Mouse (Mus musculus) neural tube, embryonic 15.5 days (tissue): Measurements from ENCODE around the gene Ckmt1. TPM values are rescaled to one million over a fixed set of nuclear protein-coding genes. Genes with fewer than 3 reads are reported as not detected.
A peak's percentile ranks its signal among the peaks of the same experiment; 100 is the strongest.
"Not testable (repeated sequence)": the region's sequence is repeated elsewhere in the genome, so short reads cannot be mapped to it uniquely, and the experiment has no call there.

Source experiments
- ATAC-seq: fragments of 200-750 bp; cut with Nextera tagmentation; 2 replicates; pipeline ENCODE4 v1.8.0; 2017; ENCODE audit warnings: mild to moderate bottlenecking, moderate TSS enrichment, moderate library complexity; ENCODE audit not compliant: low FRiP score
- H3K27ac ChIP-seq: fragments of 300-500 bp; sonication (generic); replicated peaks from 2 replicates; pipeline ENCODE4 v1.5.1; 2015; ENCODE audit warnings: mild to moderate bottlenecking, inconsistent platforms
- H3K27me3 ChIP-seq: fragments of 300-500 bp; sonication (generic); replicated peaks from 2 replicates; pipeline ENCODE4 v1.6.1; 2015; ENCODE audit warnings: inconsistent platforms
- H3K36me3 ChIP-seq: fragments of 300-500 bp; sonication (generic); 2 replicates; pipeline ENCODE4 v1.6.1; 2015; ENCODE audit warnings: inconsistent platforms
- H3K4me1 ChIP-seq: fragments of 300-500 bp; sonication (generic); 2 replicates; pipeline ENCODE4 v1.6.1; 2015; ENCODE audit warnings: inconsistent platforms
- H3K4me2 ChIP-seq: fragments of 300-500 bp; sonication (generic); 2 replicates; pipeline ENCODE4 v1.6.1; 2015; ENCODE audit warnings: inconsistent platforms, mild to moderate bottlenecking, moderate library complexity
- H3K4me3 ChIP-seq: fragments of 300-500 bp; sonication (generic); replicated peaks from 2 replicates; pipeline ENCODE4 v1.5.1; 2015; ENCODE audit warnings: mild to moderate bottlenecking, inconsistent platforms
- H3K9ac ChIP-seq: fragments of 300-500 bp; sonication (generic); replicated peaks from 2 replicates; pipeline ENCODE4 v1.6.1; 2015; ENCODE audit warnings: mild to moderate bottlenecking, inconsistent platforms
- H3K9me3 ChIP-seq: fragments of 300-500 bp; sonication (generic); replicated peaks from 2 replicates; pipeline ENCODE4 v1.6.1; 2016; ENCODE audit warnings: inconsistent platforms
- WGBS: fragments of 180-500 bp; shearing (Covaris S2); methylation state at CpG from one replicate; pipeline ENCODE4 v1.1.7; 2015; ENCODE audit warnings: mixed read lengths; 5-methylcytosine and 5-hydroxymethylcytosine counted together
- polyA plus RNA-seq: library from polyadenylated mRNA; unstranded; fragments of >200 nt; fragmentation: Nextera tagmentation; extraction: Ambion mirVana; gene quantifications from 2 replicates; pipeline ENCODE4 v1.2.1, GENCODE M21; 2015

The Ckmt1 gene
- polyA plus RNA-seq, 1 experiment from 2014 or later = 149 TPM

DNA sequence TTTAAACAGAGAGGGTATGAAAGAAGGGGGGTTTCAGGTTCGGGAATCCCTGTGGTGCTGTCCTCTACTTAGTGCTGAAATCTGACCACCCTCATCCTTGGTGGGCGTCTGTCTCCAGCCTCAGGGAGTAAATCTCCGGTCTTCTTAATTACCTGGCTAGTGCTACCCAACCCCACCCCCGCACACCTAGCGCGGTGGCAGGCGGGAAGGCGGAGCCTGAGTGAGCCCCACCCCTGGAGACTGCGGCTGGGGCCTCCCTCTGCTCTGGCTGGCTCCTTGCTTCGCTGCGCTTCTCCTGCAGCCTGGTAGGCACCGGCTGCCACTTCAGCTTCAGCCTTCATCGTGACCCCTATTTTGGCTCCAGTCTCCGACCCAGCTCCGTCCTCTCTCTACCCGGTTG, 867 bp downstream of the Ckmt1 start:
- peaks cover 36% of the 10 kb centered on the region for H3K4me1 ChIP-seq
- peak overlapping the region; percentile 54 for H3K9ac ChIP-seq
- peak overlapping the region; percentile 84 for H3K27ac ChIP-seq
- 0% methylated on average over 16 of the region's 16 CpGs for WGBS
- no peaks in the 10 kb centered on the region for H3K9me3 ChIP-seq
- H3K27me3 ChIP-seq = peaks cover 18% of the 10 kb centered on the region; the same call in 1 of the 2 replicates
- peak; percentile 86 for ATAC-seq
- peak overlapping the region; percentile 56 for H3K4me2 ChIP-seq
- peak overlapping the region; percentile 49 for H3K4me3 ChIP-seq
- H3K36me3 ChIP-seq = peaks cover 2% of the 10 kb centered on the region; the same call in 1 of the 2 replicates

DNA sequence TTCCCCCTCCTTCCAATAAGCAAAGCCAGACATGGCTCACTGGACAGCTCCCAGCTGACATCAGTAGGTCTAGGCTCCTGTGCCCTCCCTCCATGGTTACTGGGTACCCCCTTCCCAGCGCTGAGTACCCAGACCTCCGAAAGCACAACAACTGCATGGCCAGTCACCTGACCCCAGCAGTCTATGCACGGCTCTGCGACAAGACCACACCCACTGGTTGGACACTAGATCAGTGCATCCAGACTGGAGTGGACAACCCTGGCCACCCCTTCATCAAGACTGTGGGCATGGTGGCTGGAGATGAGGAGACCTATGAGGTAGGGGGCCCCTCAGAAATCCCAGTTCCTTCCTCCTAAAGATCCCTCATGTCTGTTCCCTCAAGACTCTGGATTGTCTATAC, 1.9 kb downstream of the Ckmt1 start:
- Histone ChIP-seq H3K9ac (0 out of 2 replicates have a peak overlapping the region, but pooled peaks have one; percentile 54), H3K4me1 (peaks cover 31% of the 10 kb centered on the region), H3K4me2 (peak overlapping the region; percentile 56), H3K4me3 (peak overlapping the region; percentile 49), H3K27ac (no peak overlapping the region), H3K9me3 (no peaks in the 10 kb centered on the region), H3K36me3 (peaks cover 7% of the 10 kb centered on the region), H3K27me3 (peaks cover 18% of the 10 kb centered on the region; the same call in 1 of the 2 replicates)
- ATAC-seq = no peak
- 50% methylated on average over 4 of the region's 4 CpGs for WGBS

DNA sequence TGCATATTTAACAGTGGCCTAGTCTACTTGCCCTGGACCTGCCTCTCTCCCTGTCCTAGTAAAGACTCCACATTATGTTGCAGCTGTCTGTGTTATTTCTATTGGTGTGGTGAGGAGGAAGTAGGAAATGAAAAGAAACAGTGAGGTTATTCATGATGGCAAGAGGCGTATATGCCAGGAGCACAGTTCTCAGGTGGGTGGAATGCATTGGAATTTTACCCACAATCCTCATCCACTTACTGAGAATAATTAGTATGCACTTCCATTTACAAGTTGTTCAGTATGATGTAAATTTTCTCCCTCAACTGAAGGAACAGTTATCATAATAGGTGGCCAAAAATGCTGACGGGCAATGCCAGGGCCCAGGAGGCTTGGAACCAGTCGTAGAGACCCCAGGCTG, 6.1 kb downstream of the Ckmt1 start:
- Histone ChIP-seq H3K27me3 (peaks cover 7% of the 10 kb centered on the region; the same call in 1 of the 2 replicates), H3K4me3 (no peak overlapping the region), H3K4me2 (no peak overlapping the region), H3K27ac (no peak overlapping the region), H3K36me3 (peaks cover 7% of the 10 kb centered on the region), H3K9ac (no peak overlapping the region), H3K9me3 (no peaks in the 10 kb centered on the region), H3K4me1 (peaks cover 10% of the 10 kb centered on the region; the same call in 1 of the 2 replicates)
- 93% methylated on average over 3 of the region's 3 CpGs for WGBS
- no peak for ATAC-seq

DNA sequence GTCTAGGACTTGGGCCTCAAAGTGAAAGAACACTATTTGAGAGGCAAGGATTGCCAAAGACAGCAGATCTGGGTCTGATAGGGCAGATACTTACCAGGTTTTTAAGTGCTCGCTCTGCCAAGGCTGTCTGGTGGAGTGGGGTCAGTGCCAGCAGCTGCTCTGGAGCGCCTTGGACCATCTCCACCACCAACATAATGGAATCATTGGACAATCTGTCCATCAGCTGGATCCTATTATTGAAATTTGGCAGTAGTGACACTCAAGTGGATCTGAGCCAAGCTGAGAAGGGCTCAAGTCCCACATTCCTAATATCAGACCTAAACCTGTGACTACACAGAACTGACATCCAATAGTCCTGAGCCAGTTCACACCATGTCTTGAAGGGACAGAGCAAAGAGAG, 11.3 kb downstream of the Ckmt1 start:
- Histone ChIP-seq H3K27me3 (no peaks in the 10 kb centered on the region), H3K4me1 (no peaks in the 10 kb centered on the region), H3K27ac (no peak overlapping the region), H3K9me3 (no peaks in the 10 kb centered on the region), H3K4me2 (no peak overlapping the region), H3K9ac (no peak overlapping the region), H3K36me3 (peaks cover under 1% of the 10 kb centered on the region), H3K4me3 (no peak overlapping the region)
- 76% methylated on average over 2 of the region's 2 CpGs for WGBS
- ATAC-seq = no peak

DNA sequence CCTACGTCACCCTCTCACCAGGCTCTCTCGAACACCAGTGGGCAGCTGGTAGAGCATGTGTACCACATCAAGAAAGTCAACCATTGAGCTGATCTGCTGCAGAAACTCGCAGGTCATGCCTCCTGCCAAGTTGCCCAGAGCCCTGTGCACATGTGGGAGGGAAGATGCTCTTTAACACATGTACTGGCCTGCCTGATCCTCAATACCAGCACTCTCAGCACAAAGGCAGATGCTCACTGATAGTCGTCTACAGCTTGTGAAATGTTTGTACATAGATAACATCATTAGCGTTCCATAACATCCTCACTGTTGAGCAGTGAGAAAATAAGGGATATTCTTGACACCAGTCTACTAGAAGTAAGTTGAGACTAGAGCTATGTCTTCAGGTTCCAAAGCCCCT, 13.4 kb downstream of the Ckmt1 start:
- Histone ChIP-seq H3K4me3 (no peak overlapping the region), H3K27me3 (no peaks in the 10 kb centered on the region), H3K27ac (no peak overlapping the region), H3K9me3 (no peaks in the 10 kb centered on the region), H3K9ac (no peak overlapping the region), H3K36me3 (no peaks in the 10 kb centered on the region), H3K4me1 (no peaks in the 10 kb centered on the region), H3K4me2 (no peak overlapping the region)
- ATAC-seq = no peak
- WGBS = 87% methylated on average over 5 of the region's 5 CpGs

DNA sequence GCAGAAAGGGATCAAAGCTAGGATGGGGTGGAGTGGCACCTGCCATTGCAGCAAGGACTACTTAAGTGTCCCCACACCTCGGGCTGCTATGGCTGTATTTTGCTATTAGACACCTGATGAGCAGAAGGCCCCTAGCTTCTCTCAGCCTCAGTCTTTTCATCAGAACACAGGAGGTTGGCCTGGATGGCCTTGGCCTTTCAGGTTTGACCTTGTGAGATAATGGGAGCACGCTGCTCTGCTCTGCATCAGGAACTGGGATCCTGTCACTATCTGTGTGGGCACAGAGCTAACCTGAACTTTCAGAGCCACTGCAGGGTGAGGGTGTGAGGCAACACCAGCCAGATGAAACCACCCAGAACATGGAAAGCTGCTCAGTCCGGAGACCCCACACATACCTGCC, 14.8 kb downstream of the Ckmt1 start:
- no peaks in the 10 kb centered on the region for H3K4me1 ChIP-seq
- no peaks in the 10 kb centered on the region for H3K27me3 ChIP-seq
- no peak overlapping the region for H3K9ac ChIP-seq
- H3K27ac ChIP-seq = no peak overlapping the region
- no peak overlapping the region for H3K4me3 ChIP-seq
- no peak for ATAC-seq
- no peaks in the 10 kb centered on the region for H3K36me3 ChIP-seq
- no peaks in the 10 kb centered on the region for H3K9me3 ChIP-seq
- H3K4me2 ChIP-seq = no peak overlapping the region
- 82% methylated on average over 3 of the region's 3 CpGs for WGBS

DNA sequence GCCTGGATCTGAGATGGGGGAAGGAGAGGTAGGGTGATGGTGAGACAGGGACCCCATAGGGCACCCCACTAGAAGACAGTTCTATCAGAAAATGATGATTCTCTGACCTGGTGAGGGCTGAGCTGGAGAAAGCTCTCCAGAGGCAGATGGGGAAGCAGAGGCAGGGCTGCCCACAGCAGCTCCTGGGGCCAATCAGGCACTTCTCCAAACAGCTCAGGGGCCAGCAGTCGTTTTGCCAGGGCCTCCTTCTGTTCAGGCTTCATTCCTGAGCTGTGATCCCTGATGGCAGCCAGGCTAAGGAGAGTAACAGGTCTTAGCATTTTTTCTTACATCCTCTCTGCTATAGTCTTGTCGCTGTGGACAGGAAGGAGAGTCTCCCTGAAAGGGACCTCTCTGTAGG, 17.3 kb downstream of the Ckmt1 start:
- no peak overlapping the region for H3K4me2 ChIP-seq
- H3K27ac ChIP-seq = no peak overlapping the region
- 58% methylated on average over 2 of the region's 2 CpGs for WGBS

DNA sequence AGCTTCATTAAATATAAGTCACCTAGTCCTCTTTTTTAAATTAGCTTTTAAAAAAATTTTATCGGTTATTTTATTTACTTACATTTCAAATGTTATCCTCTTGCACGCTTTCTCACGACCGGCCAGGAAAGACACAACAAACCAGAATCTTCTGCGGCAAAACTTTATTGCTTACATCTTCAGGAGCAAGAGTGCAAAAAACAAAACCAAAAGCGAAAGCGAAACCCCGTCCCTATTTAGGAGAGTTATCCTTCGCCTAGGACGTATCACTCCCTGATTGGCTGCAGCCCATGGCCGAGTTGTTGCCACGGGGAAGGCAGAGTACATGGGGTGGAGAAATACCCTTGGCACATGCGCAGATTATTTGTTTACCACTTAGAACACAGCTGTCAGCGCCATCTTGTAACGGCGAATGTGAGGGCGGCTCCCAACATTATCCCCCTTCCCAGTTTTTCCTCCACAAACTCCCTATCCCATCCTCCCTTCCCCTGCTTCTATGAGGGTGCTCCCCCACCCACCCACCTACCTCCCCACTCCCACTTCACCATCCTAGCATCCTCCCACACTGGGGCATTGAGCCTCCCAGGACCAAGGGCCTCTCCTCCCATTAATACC, 29.6 kb downstream of the Ckmt1 start, which contains the start of gene Strc:
Gene Strc (minus strand): TSS at position 208 of the 615 bp plus-strand sequence.
- not testable (repeated sequence) for H3K9me3 ChIP-seq, H3K4me3 ChIP-seq, H3K9ac ChIP-seq, H3K4me2 ChIP-seq, H3K27me3 ChIP-seq, ATAC-seq, H3K36me3 ChIP-seq, H3K4me1 ChIP-seq, H3K27ac ChIP-seq
- 96% methylated on average over 17 of the region's 17 CpGs for WGBS

More for the DNA sequence above, 17.3 kb downstream of the Ckmt1 start:
- Histone ChIP-seq H3K27me3 (no peaks in the 10 kb centered on the region), H3K9me3 (no peaks in the 10 kb centered on the region), H3K4me3 (no peak overlapping the region), H3K36me3 (no peaks in the 10 kb centered on the region), H3K9ac (no peak overlapping the region), H3K4me1 (no peaks in the 10 kb centered on the region)
- ATAC-seq = no peak

DNA sequence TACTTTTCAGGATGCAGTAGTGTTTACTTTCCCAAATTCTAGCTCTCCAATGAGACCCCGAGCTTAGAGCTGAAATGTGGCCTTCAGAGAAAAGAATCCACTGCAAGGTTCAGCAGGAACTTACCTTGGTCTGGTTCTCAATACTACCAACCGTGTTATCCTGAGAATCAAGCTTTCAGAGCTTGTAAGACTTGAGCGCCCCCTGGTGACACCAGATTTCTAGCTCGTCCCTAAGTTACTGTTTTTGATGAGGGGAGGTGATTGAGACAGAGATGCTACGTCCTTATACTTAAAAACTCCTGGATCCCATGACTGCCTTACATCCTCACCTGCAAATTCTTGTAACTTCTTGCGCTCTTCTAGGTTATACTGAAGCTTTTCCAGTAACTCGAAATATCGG, 39.1 kb downstream of the Ckmt1 start:
- Histone ChIP-seq H3K4me1 (no peaks in the 10 kb centered on the region), H3K4me3 (no peak overlapping the region), H3K27ac (no peak overlapping the region), H3K9ac (no peak overlapping the region), H3K36me3 (peaks cover 5% of the 10 kb centered on the region; the same call in 1 of the 2 replicates), H3K27me3 (no peaks in the 10 kb centered on the region), H3K4me2 (no peak overlapping the region), H3K9me3 (no peaks in the 10 kb centered on the region)
- WGBS = 12% methylated on average over 8 of the region's 8 CpGs
- no peak for ATAC-seq

DNA sequence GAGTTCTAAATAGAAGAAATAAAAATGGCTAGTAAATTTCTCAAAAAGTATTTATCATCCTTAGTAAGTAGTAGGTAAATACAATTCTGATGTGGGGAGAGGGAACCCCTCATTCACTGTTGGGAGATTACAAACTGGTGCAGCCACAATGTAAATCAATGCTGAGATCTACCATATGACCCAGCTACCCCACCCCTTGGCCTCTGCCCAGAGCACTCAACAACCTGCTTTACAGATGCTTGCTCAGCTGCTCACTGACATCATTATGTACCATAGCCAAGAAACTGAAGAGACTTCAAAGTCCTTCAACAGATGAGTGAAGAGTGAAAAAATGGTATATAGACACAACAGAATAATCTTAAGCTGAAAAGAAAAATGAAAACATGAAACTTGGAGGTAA, 45.8 kb downstream of the Ckmt1 start:
- Histone ChIP-seq H3K36me3 (peaks cover 3% of the 10 kb centered on the region; the same call in 1 of the 2 replicates), H3K4me1 (no peaks in the 10 kb centered on the region), H3K9me3 (no peaks in the 10 kb centered on the region), H3K27me3 (no peaks in the 10 kb centered on the region), H3K9ac (no peak overlapping the region), H3K27ac (no peak overlapping the region), H3K4me3 (no peak overlapping the region), H3K4me2 (no peak overlapping the region)
- ATAC-seq = no peak

DNA sequence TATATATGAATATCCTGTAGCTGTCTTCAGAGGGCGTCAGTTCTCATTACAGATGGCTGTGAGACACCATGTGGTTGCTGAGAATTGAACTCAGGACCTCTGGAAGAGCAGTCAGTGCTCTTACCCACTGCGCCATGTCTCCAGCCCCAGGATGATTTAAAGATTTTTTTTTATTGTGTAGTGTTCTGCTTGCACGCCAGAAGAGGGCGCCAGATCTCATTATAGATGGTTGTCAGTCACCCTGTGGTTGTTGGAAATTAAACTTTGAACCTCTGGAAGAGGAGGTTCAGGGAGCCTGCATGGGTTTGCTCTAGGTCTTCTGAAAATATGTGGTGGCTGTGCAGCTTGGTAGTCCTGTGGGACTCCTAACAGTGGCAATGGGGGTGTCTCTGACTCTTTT, 50.6 kb downstream of the Ckmt1 start:
- no peak for ATAC-seq
- Histone ChIP-seq H3K9ac (no peak overlapping the region), H3K4me3 (no peak overlapping the region), H3K27ac (no peak overlapping the region), H3K36me3 (peaks cover 3% of the 10 kb centered on the region; the same call in 1 of the 2 replicates), H3K9me3 (no peaks in the 10 kb centered on the region), H3K4me2 (no peak overlapping the region), H3K4me1 (peaks cover 10% of the 10 kb centered on the region), H3K27me3 (no peaks in the 10 kb centered on the region)
- 34% methylated on average over 4 of the region's 4 CpGs for WGBS

DNA sequence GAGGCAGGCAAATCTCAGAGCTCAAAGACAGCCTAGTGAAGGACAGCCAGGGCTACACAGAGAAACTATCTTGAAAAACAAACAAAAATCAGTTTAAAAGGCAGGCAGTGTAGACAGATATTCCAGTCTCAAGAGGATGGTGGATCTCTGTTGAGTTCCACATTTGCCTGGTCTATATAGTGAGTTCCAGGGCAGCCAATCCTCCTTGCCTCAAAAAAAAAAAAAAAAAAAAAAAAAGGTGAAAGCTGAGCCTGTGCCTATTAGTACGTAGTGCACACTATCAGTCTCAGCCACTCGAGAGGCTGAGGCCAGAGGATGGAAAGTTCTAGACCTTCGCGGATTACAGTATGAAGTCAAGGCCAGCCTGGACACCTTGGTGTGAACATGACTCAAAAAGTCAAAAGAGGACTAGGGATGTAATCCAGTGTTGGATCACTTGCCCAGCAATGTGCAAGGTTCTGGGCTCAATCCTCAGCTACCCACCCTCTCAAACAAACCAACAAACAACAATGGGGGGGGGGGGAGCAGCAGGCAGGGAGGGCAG, 55.4 kb downstream of the Ckmt1 start:
- no peaks in the 10 kb centered on the region for H3K27me3 ChIP-seq
- ATAC-seq = 0 out of 2 replicates have a peak, but pooled peaks have one; percentile 1
- peak overlapping the region; percentile 98 for H3K4me3 ChIP-seq
- H3K27ac ChIP-seq = peak overlapping the region; percentile 95
- peak overlapping the region; percentile 61 for H3K4me2 ChIP-seq
- H3K4me1 ChIP-seq = peaks cover 41% of the 10 kb centered on the region
- H3K9me3 ChIP-seq = no peaks in the 10 kb centered on the region
- WGBS = 10% methylated on average over 4 of the region's 4 CpGs
- peaks cover 6% of the 10 kb centered on the region; the same call in 1 of the 2 replicates for H3K36me3 ChIP-seq
- H3K9ac ChIP-seq = peak overlapping the region; percentile 97
